In genomic region chr10:79807826-79808225, GRCm38 (mm10) we compare ENCODE assay signal across 9 mouse cellular contexts. TPM values are rescaled to one million over a fixed set of nuclear protein-coding genes. Genes with fewer than 3 reads are reported as not detected.
DNase-seq lines count a peak whose midpoint lies in the region; ATAC-seq and TF ChIP-seq lines count a peak whose summit lies in the region.
"Had no signal": no experiment of that assay in that cellular context is flagged by ENCODE, and none has a peak within 500 bp of the region (broad histone marks: within the 10 kb centered on the region; RNA-seq: fewer than 3 reads in every experiment).

No protein-coding gene starts in this region.

- no peaks in the 10 kb centered on the region for H3K27me3 ChIP-seq in lung, embryonic 15.5 days
- H3K27me3 ChIP-seq in heart, adult 2 months (ENCODE audit: control insufficient read depth, insufficient read depth, low read length), result no peaks in the 10 kb centered on the region
- H3K27me3 ChIP-seq in neural tube, embryonic 14.5 days (ENCODE audit: control insufficient read depth, insufficient read depth, low read length), result no peaks in the 10 kb centered on the region

- peaks cover 16% of the 10 kb centered on the region for H3K36me3 ChIP-seq in lung, embryonic 15.5 days
- peaks cover 1% of the 10 kb centered on the region; the same call in 1 of the 2 replicates for H3K36me3 ChIP-seq in heart, adult 2 months (ENCODE audit: control insufficient read depth, insufficient read depth, low read length)
- H3K36me3 ChIP-seq in neural tube, embryonic 14.5 days (ENCODE audit: control insufficient read depth, insufficient read depth, low read length), result peaks cover 24% of the 10 kb centered on the region

- no peak for TF ChIP-seq CTCF in heart, adult 2 months (IDR thresholded peaks at IDR 0.05)

- H3K4me2 ChIP-seq in lung, embryonic 15.5 days, result no peak overlapping the region
- no peak overlapping the region for H3K4me2 ChIP-seq in neural tube, embryonic 14.5 days (ENCODE audit: low read depth, low read length)

- 0 out of 2 replicates have a peak overlapping the region, but pooled peaks have one; percentile 0 for H3K9ac ChIP-seq in lung, embryonic 15.5 days
- H3K9ac ChIP-seq in heart, adult 2 months (ENCODE audit: low read depth, low read length), result peak overlapping the region; percentile 32
- H3K9ac ChIP-seq in neural tube, embryonic 14.5 days (replicated peaks; ENCODE audit: low read depth, low read length), result no peak overlapping the region

- intact Hi-C loops in heart, adult 2 months (cut with DNase I), result loop anchor here (1.0 kb wide), 1 partner anchor 14 kb away; no protein-coding TSS in a partner anchor

- ATAC-seq in lung, embryonic 15.5 days (ENCODE audit: borderline replicate concordance, extremely low read depth, low FRiP score, low TSS enrichment), result no peak
- ATAC-seq in neural tube, embryonic 14.5 days (ENCODE audit: low read depth), result no peak
- no peak for ATAC-seq in erythroblast, adult 5-6 weeks (replicated peaks; ENCODE audit: low FRiP score, poor library complexity, severe bottlenecking)

- peak overlapping the region; percentile 78 for H3K27ac ChIP-seq in lung, embryonic 15.5 days
- H3K27ac ChIP-seq in heart, adult 2 months, result peak overlapping the region; percentile 89
- H3K27ac ChIP-seq in neural tube, embryonic 14.5 days (ENCODE audit: low read depth, low read length), result peak overlapping the region; percentile 17; the same call in 1 of the 2 replicates

- TF ChIP-seq POLR2A in heart, adult 2 months (IDR thresholded peaks at IDR 0.05; ENCODE audit: insufficient read depth, low read depth, low read length), result no peak

- 0 out of 2 replicates have a peak, but pooled peaks have one; percentile 43 for TF ChIP-seq EP300 in heart, adult 2 months (IDR thresholded peaks at IDR 0.05; ENCODE audit: insufficient read depth, low read depth, low read length)

- DNase-seq in lung, postnatal 25 days (ENCODE audit: low spot score), result no peak
- peak; percentile 73 to 81 for DNase-seq in heart, adult 2 months
- DNase-seq in kidney, adult 9 months, result peak; percentile 59
- DNase-seq in retina, postnatal 1 day, result no peak
- DNase-seq in left cerebral cortex, adult 9 months (ENCODE audit: low spot score in 2 of 2), result no peak

- no peaks in the 10 kb centered on the region for H3K9me3 ChIP-seq in lung, embryonic 15.5 days
- no peaks in the 10 kb centered on the region for H3K9me3 ChIP-seq in neural tube, embryonic 14.5 days (ENCODE audit: control insufficient read depth, low read length)

- H3K4me1 ChIP-seq in lung, embryonic 15.5 days, result peaks cover 19% of the 10 kb centered on the region
- peaks cover 9% of the 10 kb centered on the region for H3K4me1 ChIP-seq in heart, adult 2 months (ENCODE audit: control insufficient read depth, insufficient read depth, low read length)
- H3K4me1 ChIP-seq in neural tube, embryonic 14.5 days (ENCODE audit: control insufficient read depth, insufficient read depth, low read length), result peaks cover 30% of the 10 kb centered on the region

- 73% methylated on average over 11 of the region's 11 CpGs for WGBS in lung, embryonic 15.5 days
- WGBS in heart, adult 2 months, result 33% methylated on average over 11 of the region's 11 CpGs
- 23% methylated on average over 11 of the region's 11 CpGs for WGBS in neural tube, embryonic 14.5 days

- no peak overlapping the region for H3K4me3 ChIP-seq in lung, embryonic 15.5 days
- H3K4me3 ChIP-seq in heart, adult 2 months, result peak overlapping the region; percentile 33; the same call in 1 of the 2 replicates
- H3K4me3 ChIP-seq in neural tube, embryonic 14.5 days (ENCODE audit: low read depth, low read length), result no peak overlapping the region

- H3K79me2 ChIP-seq in heart, adult 2 months (replicated peaks; ENCODE audit: control insufficient read depth, insufficient read depth, low read length), result no peaks in the 10 kb centered on the region

RNA-seq across cellular contexts. Expression of gene Misp, which starts 13.0 kb away (rescaled TPM):
- 7.7 and 10.2 TPM in 2 replicates for polyA plus RNA-seq in lung, embryonic 15.5 days (2015; fragmentation: Nextera tagmentation; extraction: Ambion mirVana)
- total RNA-seq in heart, adult 2 months (2021), result under 1 TPM; 0.50 to 0.52 TPM
- polyA plus RNA-seq in heart, adult 2 months (2012; rRNA removed), result 0.26 and 0.82 TPM in 2 replicates
- 0.35 and 0.36 TPM in 2 replicates for polyA plus RNA-seq in neural tube, embryonic 14.5 days (2014; fragmentation: Nextera tagmentation; extraction: Ambion mirVana)
- not detected in 2 replicates for total RNA-seq in erythroblast, adult 5-6 weeks (2015; ENCODE audit: low replicate concordance)
- not detected in 2 replicates for total RNA-seq in erythroblast, adult 5-6 weeks (2017; ENCODE audit: low replicate concordance)
- total RNA-seq: hematopoietic stem cell, adult 5-6 weeks had no signal

RNA-seq across cellular contexts. Expression of gene Palm, which starts 14.5 kb away (rescaled TPM):
- polyA plus RNA-seq in lung, embryonic 15.5 days (2015; fragmentation: Nextera tagmentation; extraction: Ambion mirVana), result 61.3 and 63.7 TPM in 2 replicates
- total RNA-seq in heart, adult 2 months (2021), result 10 to 100 TPM; 51.4 to 55.6 TPM
- polyA plus RNA-seq in heart, adult 2 months (2012; rRNA removed), result 31.4 and 36.6 TPM in 2 replicates
- polyA plus RNA-seq in neural tube, embryonic 14.5 days (2014; fragmentation: Nextera tagmentation; extraction: Ambion mirVana), result 233 and 247 TPM in 2 replicates
- 9.4 and 12.5 TPM in 2 replicates for total RNA-seq in erythroblast, adult 5-6 weeks (2015; ENCODE audit: low replicate concordance)
- total RNA-seq in erythroblast, adult 5-6 weeks (2017; ENCODE audit: low replicate concordance), result 4.5 and 10.0 TPM in 2 replicates

RNA-seq across cellular contexts. Expression of gene Prss57, which starts 17.1 kb away (rescaled TPM):
- polyA plus RNA-seq in lung, embryonic 15.5 days (2015; fragmentation: Nextera tagmentation; extraction: Ambion mirVana), result 0.40 and 1.9 TPM in 2 replicates
- not detected for total RNA-seq in heart, adult 2 months (2021)
- polyA plus RNA-seq in heart, adult 2 months (2012; rRNA removed), result 0.08 and 0.20 TPM in 2 replicates
- not detected in 2 replicates for polyA plus RNA-seq in neural tube, embryonic 14.5 days (2014; fragmentation: Nextera tagmentation; extraction: Ambion mirVana)
- total RNA-seq in erythroblast, adult 5-6 weeks (2015; ENCODE audit: low replicate concordance), result 30.5 and 45.0 TPM in 2 replicates
- 6.8 and 14.3 TPM in 2 replicates for total RNA-seq in erythroblast, adult 5-6 weeks (2017; ENCODE audit: low replicate concordance)

RNA-seq across cellular contexts. Expression of gene Fstl3, which starts 30.8 kb away (rescaled TPM):
- 19.2 and 20.5 TPM in 2 replicates for polyA plus RNA-seq in lung, embryonic 15.5 days (2015; fragmentation: Nextera tagmentation; extraction: Ambion mirVana)
- total RNA-seq in heart, adult 2 months (2021), result 1 to 10 TPM; 3.8 to 4.7 TPM
- 9.7 and 11.9 TPM in 2 replicates for polyA plus RNA-seq in heart, adult 2 months (2012; rRNA removed)
- polyA plus RNA-seq in neural tube, embryonic 14.5 days (2014; fragmentation: Nextera tagmentation; extraction: Ambion mirVana), result 1.7 and 2.3 TPM in 2 replicates
- total RNA-seq in erythroblast, adult 5-6 weeks (2015; ENCODE audit: low replicate concordance), result 1.7 and 5.8 TPM in 2 replicates
- total RNA-seq in erythroblast, adult 5-6 weeks (2017; ENCODE audit: low replicate concordance), result not detected in 2 replicates

RNA-seq across cellular contexts. Expression of gene Rnf126, which starts 41.1 kb away (rescaled TPM):
- 89.7 and 91.3 TPM in 2 replicates for polyA plus RNA-seq in lung, embryonic 15.5 days (2015; fragmentation: Nextera tagmentation; extraction: Ambion mirVana)
- total RNA-seq in heart, adult 2 months (2021), result 10 to 100 TPM; 22.9 to 23.6 TPM
- 41.4 and 48.0 TPM in 2 replicates for polyA plus RNA-seq in heart, adult 2 months (2012; rRNA removed)
- 89.3 and 93.7 TPM in 2 replicates for polyA plus RNA-seq in neural tube, embryonic 14.5 days (2014; fragmentation: Nextera tagmentation; extraction: Ambion mirVana)
- total RNA-seq in erythroblast, adult 5-6 weeks (2015; ENCODE audit: low replicate concordance), result 11.3 and 12.1 TPM in 2 replicates
- total RNA-seq in erythroblast, adult 5-6 weeks (2017; ENCODE audit: low replicate concordance), result 2.6 and 10.7 TPM in 2 replicates

Comparison
In these comparisons a context has a peak if more than half of its experiments do, and no peak if none do; other contexts are left out.
1. H3K27ac ChIP-seq: peak in every context shown above with its lines; median percentile 89 in heart, adult 2 months; 78 in lung, embryonic 15.5 days; 17 in neural tube, embryonic 14.5 days.
2. DNase-seq: peak in heart, adult 2 months (2 of 2) and kidney, adult 9 months (single experiment); none in lung, postnatal 25 days (single experiment), retina, postnatal 1 day (single experiment) and left cerebral cortex, adult 9 months (0 of 2).